Mouse (Mus musculus) lung, adult 2 months (tissue): ENCODE measurements around the gene Lmtk2.

Experiments used
- CTCF ChIP-seq: fragments of 200-500 bp; IDR thresholded peaks from 2 replicates; pipeline ENCODE4 v1.5.1; 2011; ENCODE audit warnings: mild to moderate bottlenecking, low read length, control low read depth; ENCODE audit not compliant: insufficient read depth
- POLR2A ChIP-seq: fragments of 200-500 bp; IDR thresholded peaks from 2 replicates; pipeline ENCODE4 v1.6.1; 2011; ENCODE audit warnings: low read depth, mild to moderate bottlenecking, control low read depth, low read length, borderline replicate concordance; ENCODE audit errors: extremely low read depth

DNA sequence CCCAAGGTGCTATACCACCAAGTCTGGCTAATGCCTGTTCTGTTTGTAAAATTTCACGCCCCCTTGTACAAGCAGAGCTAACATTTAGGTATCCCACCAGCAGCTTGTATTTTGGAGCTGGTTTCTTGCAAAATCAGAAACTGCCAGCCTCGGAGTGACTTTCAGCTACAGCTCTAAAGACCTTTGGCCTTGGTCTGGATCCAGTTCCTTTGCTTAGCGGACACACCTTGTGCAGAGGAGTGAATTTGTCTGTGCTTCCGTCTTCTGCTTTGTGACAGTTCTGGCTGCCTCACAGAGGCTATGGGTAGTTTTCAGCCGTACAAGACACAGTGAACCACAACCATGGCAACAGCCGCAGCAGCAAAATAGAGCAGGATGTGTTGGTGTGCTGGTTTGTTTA is 45.9 kb upstream of the Lmtk2 start:
- TF ChIP-seq CTCF = no peak
- TF ChIP-seq POLR2A = no peak
